Mouse (Mus musculus) gastrocnemius, postnatal 14 days (tissue): ENCODE measurements around the gene Sec14l4. TPM values are rescaled to one million over a fixed set of nuclear protein-coding genes. Genes with fewer than 3 reads are reported as not detected.
"Not testable (repeated sequence)": the region's sequence is repeated elsewhere in the genome, so short reads cannot be mapped to it uniquely, and the experiment has no call there.

Experiments used
- DNase-seq: peaks from one replicate; pipeline ENCODE4 v3.0.0; 2021; ENCODE audit warnings: mixed read lengths
- intact Hi-C: fragments of 180-260 bp; cut with DNase I; formaldehyde crosslinking; loops from one replicate; pipeline ENCODE4 v1.15.1; 2025; ENCODE audit warnings: low total_unique reads
- long read RNA-seq, 2 experiments: library from polyadenylated mRNA; stranded (forward); transcript quantifications; one replicate each; pipeline ENCODE4 v2.0.0; 2021
- total RNA-seq, 2 experiments: library from RNA; stranded (reverse); gene quantifications; 2 replicates each; pipeline ENCODE4 v1.2.3; 2021

The Sec14l4 gene
- total RNA-seq, result not detected
- long read RNA-seq, experiment 1, result 0 reads
- long read RNA-seq, experiment 2, result 0 reads

DNA sequence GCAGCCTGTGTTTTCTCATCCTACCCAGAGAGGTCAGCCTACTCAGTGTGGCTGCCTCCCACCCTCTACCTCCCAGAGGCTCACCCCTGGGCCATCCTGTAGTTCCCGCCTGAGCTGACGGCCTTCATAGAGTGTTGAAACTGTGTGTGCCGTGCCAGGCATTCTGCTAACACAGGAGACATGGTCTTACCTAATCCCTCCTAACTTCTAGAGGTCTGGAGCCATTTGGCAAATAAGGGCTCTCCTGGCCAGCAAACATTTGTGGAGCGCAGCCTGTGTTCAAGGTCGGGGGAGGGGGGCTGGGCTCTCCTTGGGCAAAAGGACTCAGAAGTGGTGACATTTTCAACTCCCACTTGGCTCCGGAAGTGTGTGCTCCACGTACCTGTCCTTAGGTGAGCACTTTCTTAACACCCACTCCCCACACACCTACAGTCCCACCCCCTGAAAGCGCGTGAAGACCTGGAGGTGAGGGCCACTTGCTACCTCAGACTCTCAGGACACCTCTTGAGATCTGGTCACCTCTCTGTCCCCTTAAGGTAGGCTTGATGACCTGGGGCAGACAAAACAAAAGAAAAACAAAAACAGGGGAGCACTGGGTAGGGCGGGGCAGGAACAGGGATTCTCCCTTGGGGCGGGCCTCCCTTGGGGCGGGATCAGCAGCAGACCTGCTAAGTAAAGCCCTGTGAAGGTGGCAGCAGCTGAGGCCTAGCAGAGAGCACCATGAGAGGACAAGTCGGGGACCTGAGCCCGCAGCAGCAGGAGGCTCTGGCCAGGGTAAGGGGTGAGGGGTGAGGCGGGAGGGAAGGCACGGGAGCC lies at the start of gene Sec14l4:
TSS of gene Sec14l4 (plus strand) at position 337 of the 816 bp plus-strand sequence.
- DNase-seq, result no peak
- intact Hi-C loops, result no loop called here

GRCm38 (mm10) chr11:3981536-3981935 lies 49.7 kb upstream of the Sec14l4 start:
- DNase-seq, result no peak
- intact Hi-C loops, result no loop called here

GRCm38 (mm10) chr11:3982275-3983209 lies 48.7 kb upstream of the Sec14l4 start:
- intact Hi-C loops, result no loop called here

GRCm38 (mm10) chr11:3983291-3983862 lies 47.9 kb upstream of the Sec14l4 start, which contains the start of gene Gal3st1:
Gene Gal3st1, plus strand, starts transcription at chr11:3983636.
- DNase-seq, result no peak
- intact Hi-C loops, result no loop called here

More at GRCm38 (mm10) chr11:3982275-3983209, 48.7 kb upstream of the Sec14l4 start:
- no peak for DNase-seq

DNA sequence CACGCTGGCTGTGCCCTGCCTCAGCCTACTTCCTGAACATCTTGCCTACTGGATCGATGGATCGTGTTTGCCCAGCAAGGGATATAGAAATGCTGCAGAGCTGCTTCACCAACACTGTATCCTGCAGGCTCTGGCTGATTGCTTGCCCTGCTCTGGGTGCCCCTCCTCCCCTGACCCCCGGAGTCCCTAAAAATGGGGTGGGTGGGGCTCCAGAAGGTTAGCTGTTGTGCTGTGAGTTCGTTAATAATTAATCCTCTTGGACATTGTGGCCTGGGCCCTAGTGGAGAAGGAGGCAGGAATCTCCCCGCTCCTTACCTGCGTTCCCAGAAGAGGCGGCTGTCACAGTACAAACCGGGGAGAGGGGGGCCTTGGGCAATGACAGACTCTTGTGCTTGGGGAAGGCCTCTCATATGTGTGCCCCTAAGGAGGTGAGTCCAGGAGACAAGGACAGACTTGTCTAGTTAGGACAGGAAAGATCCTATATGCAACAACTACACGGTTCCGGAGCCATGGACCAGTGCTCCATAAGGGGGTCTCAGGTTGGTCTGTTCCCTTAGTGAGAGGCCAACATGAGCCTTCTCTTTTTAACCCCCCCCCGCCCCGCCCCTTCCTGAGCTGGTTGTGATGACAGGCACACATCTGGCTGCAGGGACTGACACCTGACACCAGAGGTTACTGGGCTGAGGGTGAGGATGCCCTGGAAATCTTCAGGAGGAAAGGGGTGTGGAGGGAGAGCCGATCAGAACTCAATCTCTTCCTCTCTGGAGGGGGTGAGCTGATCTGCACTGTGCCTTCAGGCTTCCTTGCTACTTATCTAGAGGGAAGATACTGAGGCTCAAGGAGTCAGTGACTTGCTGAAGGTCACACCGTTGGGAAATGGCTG lies 47.2 kb upstream of the Sec14l4 start:
- no peak for DNase-seq
- intact Hi-C loops, result no loop called here

DNA sequence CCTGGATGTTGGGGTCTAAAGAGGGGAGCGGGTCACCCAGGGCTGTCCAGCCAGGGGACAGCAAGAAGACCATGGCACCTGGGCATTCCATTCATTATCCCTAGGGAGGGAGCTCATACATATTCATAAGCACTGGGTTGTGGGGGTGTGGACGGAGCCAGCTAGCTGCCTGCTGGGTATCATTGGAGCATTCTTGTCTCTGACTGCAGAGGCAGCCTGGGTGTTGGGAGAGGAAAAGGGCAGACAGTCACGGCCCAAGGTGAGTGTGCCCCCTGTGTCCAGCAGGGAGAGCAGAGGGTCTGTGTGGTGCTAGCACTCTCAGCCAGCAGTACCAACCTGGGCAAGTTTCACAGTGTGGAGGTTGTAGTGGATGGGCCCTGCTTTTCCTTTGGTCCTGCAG lies 41.5 kb upstream of the Sec14l4 start:
- no peak for DNase-seq
- intact Hi-C loops, result no loop called here

GRCm38 (mm10) chr11:3993132-3993531 lies 38.1 kb upstream of the Sec14l4 start:
- intact Hi-C loops, result no loop called here
- no peak for DNase-seq

GRCm38 (mm10) chr11:3993914-3994313 lies 37.3 kb upstream of the Sec14l4 start:
- intact Hi-C loops, result no loop called here
- DNase-seq, result no peak

GRCm38 (mm10) chr11:3995511-3995910 lies 35.8 kb upstream of the Sec14l4 start:
- DNase-seq, result no peak
- intact Hi-C loops, result no loop called here

- no peak for DNase-seq
- intact Hi-C loops, result no loop called here
Observed at GRCm38 (mm10) chr11:3996840-3997239, 34.4 kb upstream of the Sec14l4 start.

GRCm38 (mm10) chr11:3997978-3998720 lies 33.1 kb upstream of the Sec14l4 start:
- intact Hi-C loops, result no loop called here
- no peak for DNase-seq

DNA sequence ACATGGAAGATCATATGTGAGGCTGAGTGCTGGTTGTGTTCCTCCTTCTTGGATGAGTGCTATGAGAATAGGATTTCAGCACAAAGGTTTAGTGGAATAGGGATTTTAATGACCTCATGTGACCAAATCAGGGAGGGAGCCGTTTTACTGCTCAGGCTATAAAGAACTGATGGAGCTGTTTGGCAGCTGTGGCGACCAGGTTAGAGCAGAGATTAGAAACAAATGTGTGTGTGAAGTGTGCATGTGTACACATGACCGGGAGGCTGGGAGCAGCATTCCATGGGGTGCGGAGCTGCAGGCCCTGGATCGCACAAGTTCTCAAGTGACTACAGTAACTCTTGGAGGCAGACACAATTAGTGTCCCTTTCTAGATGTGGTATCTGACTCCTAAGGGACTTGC lies 31.7 kb upstream of the Sec14l4 start:
- DNase-seq, result no peak

DNA sequence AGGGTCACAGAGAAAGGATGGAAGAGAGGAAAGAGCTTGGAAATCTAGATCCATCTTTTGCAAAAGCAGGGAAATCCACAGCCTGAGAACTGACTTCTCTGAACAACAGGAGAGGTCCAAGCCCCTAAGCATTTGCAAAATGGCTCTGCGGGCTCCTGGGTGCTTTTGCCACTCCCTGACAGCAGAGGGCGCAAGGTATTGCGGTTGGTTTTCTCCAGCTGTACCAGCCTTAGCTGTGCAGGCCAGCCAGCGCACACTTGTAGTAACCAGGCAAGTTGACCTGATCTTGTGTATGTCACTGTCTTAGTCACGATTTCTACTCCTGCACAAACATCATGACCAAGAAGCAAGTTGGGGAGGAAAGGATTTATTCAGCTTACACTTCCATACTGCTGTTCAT lies 29.7 kb upstream of the Sec14l4 start:
- peak; percentile 59 for DNase-seq
- intact Hi-C loops, result loop anchor here (2.0 kb wide), 1 partner anchor 81 kb away; no protein-coding TSS in a partner anchor

More for the DNA sequence above, 31.7 kb upstream of the Sec14l4 start:
- intact Hi-C loops, result no loop called here

GRCm38 (mm10) chr11:4005220-4005805 lies 25.9 kb upstream of the Sec14l4 start:
- DNase-seq, result no peak
- intact Hi-C loops, result no loop called here

DNA sequence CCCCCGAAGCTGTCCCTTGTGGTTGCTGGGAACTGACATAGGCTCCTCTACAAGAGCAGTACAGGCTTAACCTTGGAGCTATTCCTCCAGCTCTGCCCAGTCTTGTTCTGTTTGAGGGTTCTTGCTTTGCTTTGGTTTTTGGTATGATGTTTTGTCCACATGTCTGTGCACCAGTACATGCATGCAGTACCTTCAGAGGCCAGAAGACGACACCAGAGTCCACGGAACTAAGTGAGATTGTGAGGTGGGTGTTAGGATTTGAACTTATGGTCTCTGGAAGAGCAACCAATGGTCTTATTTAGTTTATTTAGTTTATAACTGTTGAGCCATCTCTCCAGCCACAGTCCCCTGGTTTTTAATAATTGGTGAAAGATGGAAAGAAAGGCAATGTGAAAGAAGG lies 24.8 kb upstream of the Sec14l4 start:
- intact Hi-C loops, result no loop called here

GRCm38 (mm10) chr11:4012616-4013015 lies 18.6 kb upstream of the Sec14l4 start:
- intact Hi-C loops, result no loop called here
- no peak for DNase-seq

More for the DNA sequence above, 24.8 kb upstream of the Sec14l4 start:
- no peak for DNase-seq

DNA sequence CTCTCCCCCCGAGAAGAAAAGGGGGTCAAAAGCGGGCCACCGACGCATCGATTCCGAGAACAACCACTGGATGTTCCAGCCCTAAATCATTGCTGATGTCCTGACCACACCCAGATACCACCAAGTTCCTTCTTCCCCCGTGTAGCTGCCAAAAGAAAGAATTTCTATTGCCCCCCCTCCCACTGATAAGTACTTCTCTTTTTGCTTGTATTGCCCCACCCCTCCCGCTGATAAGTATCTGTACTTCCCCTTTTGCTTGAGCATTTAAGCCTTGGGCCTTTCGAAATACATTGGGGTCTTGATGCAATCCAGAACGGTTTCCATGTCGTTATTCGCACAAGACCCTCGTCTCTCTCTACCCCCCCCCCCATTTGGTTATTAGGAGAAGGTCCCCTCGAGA lies 15.5 kb upstream of the Sec14l4 start:
- intact Hi-C loops, result not testable (repeated sequence)

GRCm38 (mm10) chr11:4022111-4022510 lies 9.2 kb upstream of the Sec14l4 start:
- intact Hi-C loops, DNase-seq: not testable (repeated sequence)

More for the DNA sequence above, 15.5 kb upstream of the Sec14l4 start:
- DNase-seq, result not testable (repeated sequence)
